Mouse (Mus musculus): Measurements from ENCODE around the gene Rcor1. TPM values are rescaled to one million over a fixed set of nuclear protein-coding genes. Genes with fewer than 3 reads are reported as not detected.

The Rcor1 gene
- 10 to 100 TPM; 17.6 to 19.2 TPM for total RNA-seq (2021)
- long read RNA-seq, experiment 1, full-length matches to known transcripts, result 3 of 11 reads
- long read RNA-seq, experiment 1, partial matches to known transcripts, result 1 of 11 reads
- long read RNA-seq, experiment 1, other reads (novel, unspliced or antisense), result 7 of 11 reads
- long read RNA-seq, experiment 2, full-length matches to known transcripts, result 4 of 12 reads
- long read RNA-seq, experiment 2, partial matches to known transcripts, result 3 of 12 reads
- long read RNA-seq, experiment 2, other reads (novel, unspliced or antisense), result 5 of 12 reads

DNA sequence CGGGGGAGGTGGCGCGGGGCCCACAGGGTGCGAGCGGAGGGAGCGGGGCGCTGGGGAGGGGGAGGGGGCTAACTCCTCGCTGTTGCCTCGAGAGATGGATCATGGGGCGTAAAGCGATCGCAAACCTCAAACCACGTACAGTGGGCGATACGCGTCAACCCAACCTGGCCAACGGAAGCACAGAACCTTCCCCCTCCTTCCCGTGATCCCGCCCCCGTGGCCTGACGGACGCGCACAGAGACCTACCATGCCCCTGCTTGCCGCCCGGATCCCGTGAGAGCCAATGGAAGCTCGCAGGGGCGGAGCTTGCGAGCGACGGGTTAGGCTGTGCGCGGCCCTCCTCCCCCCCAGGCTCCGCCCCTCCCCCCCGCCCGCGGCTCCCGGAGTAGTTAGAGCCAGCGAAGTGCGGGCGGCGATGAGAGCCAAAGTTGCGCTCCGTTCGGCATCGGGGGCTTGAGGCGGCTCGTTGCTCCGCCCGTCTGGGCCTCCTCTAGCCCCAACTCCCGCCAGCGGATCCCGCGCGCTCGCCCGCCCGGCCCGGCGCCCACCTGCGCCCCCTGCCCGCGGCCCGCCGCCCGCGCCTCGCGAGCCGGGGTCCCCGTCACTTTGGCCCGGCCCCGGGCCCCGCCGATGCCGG lies at the start of gene Rcor1:
TSS of gene Rcor1 (plus strand) at position 376 of the 637 bp plus-strand sequence.
- DNase-seq (ENCODE audit: low spot score in 2 of 2), result peak; percentile 99

DNA sequence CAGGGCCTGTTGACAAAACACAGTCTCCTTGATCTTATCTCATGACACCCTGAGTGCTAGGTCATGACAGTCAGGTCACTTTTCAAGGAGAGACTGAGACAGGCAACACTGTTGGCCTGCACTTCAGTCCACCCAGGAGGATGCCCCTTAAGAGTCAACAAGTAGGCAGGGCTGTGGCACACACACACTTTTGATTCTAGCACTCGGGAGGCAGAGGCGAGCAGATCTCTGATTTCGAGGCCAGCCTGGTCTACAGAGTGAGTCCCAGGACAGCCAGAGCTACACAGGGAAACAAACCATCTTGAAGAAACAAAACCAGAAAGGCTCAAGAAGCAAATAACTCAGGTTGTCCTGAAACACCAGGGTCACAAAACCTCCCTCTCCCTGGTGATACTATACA lies 49.7 kb upstream of the Rcor1 start:
- no peak for DNase-seq (ENCODE audit: low spot score in 2 of 2)

DNA sequence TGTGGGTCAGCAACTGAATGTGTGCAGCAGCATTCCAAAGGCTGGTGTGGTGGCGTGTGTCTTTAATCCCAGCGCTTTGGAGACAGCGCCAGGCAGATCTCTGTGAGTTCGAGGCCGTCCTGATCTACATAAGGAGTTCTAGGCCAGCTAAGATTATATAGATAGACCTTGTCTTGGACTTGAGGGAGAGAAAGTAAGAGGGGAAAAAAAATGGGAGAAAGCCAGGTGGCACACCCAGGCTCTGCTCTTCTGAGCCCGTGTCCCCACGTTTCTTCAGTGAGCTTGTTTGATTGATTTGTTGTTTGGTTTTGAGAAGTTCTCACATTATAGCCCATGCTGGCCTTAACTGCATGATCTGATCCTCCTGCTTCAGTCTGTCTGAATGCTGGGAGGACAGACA lies 48.7 kb upstream of the Rcor1 start:
- DNase-seq (ENCODE audit: low spot score in 2 of 2), result no peak

DNA sequence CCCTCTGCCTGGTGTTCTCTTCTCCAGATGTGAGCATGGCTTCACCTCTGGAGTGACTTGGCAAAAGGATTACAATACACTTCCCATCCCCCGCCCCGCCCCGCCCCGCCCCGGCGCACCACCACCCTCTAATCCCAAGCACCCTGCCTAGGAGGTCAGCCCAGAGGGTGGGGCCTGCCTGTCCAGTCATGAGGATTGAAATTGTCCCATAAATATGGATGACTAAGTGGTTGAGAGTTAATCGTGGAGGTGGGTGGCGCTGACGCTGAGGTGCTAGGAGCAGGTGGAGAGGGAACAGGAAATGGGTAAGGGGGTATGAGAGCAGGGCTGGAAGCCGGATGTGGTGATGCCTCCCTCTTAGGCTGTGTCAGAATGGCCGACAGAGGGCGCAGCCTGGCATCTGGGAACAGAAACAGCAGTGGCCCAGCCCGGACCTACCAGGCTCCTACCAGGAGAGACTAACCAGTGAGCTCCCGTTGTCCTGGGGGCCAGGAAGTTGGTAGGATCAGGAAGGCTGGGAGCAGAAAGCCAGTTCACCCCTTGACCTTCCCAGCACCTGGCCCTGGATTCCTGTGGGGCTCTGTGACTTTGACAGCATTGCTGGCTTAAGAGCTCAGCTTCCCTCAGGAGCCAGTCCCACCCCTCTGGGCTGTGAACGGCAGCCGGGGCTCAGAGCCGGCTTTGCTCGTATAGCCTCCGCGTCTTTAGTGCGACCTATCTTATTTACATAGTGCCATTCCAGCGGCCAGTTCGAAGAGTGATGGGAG lies 47.6 kb upstream of the Rcor1 start:
- DNase-seq (ENCODE audit: low spot score in 2 of 2), result peak; percentile 34 to 36

DNA sequence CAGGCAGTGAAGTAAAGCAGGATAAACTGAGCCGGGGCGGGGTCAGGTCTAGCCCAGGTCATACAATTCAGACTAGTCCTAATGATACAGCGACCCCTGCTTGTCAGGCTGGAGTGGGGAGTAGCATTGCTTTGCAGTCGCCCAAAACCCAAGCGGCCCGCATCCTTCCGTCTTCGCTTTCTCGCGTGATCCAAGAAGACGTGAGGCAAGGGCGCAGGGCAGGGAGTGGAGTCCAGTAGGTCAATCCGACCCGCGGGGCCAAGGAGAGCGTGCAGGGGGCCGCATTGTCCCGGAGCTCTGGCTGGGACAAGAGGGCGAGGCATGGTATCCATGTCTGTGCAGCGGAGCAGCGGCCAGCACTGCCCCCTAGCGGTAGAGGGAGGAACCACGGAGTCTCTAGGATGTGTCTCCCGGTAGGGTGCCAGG lies 47.0 kb upstream of the Rcor1 start:
- peak; percentile 89 to 94 for DNase-seq (ENCODE audit: low spot score in 2 of 2)

DNA sequence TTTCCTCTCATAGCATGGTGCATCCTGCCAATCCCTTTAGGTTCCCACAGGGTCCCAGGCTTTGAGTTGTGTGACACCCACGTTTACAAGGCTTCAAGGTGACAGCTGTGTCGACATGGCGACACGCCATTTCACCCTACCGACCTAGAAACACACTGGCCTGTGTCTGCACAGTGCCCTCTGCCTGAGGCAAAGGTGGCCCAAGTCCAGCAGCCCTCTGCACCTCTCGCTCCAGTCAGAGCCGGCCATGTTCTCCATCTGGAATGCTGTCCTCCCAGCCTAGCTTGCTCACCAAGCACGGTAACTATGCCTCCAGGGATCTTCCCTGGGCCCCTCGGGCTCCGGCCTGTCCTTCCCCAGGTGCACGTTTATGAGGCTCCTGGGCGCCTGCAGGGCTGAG lies 46.4 kb upstream of the Rcor1 start:
- DNase-seq (ENCODE audit: low spot score in 2 of 2), result no peak

DNA sequence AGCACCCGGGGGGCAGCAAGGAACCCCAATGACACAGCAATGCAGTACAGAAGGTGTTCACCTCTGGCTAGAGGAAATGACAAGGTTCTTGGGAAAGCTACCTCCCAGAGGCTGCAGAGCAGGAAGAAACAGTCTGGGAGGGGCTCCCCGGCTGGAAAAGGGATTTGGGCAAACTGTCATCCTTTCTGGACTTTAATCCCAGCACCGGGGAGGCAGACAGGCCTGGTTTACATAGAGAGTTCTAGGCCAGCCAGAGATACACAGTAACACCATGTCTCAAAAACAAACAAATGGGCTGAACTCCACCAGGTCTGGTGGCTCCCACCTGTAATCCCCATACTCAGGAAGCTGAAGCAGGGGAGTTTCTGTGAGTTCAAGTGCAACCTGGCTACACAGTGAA lies 45.9 kb upstream of the Rcor1 start:
- no peak for DNase-seq (ENCODE audit: low spot score in 2 of 2)

DNA sequence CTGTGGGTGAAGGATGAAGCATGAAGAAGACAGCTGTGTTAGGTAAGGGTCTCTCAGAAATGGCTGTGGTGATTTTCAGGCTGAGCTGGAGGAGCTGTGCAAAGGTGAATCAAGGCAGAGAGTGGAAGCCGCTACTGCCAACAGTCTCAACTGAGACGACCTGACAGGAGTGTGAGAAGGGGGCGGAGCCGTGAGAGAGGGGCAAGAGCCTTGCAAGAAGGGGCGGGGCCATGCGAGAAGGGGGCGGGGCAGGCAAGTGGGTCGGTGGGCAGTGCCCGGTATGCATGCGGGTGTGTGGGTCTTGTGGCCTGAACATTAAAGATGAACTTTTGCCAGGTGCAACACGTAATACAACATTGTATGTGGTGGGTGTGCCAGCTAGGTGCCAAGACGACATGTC lies 44.5 kb upstream of the Rcor1 start:
- DNase-seq (ENCODE audit: low spot score in 2 of 2), result no peak

DNA sequence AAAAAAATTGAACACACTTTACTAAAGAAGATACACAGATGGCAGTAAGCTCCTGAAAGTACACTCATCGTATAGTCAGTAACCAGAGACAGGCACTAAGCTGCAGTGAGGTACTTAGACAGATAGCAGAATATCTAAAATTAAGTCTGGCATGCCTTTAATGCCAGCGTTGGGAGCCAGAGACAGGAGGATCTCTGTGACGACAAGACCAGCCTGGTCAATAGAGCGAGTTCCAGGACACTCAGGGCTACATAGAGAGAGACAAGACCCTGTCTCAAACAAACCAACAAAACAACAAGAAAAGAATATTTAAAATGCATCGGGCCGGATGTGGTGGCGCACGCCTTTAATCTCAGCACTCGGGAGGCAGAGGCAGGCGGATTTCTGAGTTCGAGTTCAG lies 41.1 kb upstream of the Rcor1 start:
- DNase-seq (ENCODE audit: low spot score in 2 of 2), result no peak

DNA sequence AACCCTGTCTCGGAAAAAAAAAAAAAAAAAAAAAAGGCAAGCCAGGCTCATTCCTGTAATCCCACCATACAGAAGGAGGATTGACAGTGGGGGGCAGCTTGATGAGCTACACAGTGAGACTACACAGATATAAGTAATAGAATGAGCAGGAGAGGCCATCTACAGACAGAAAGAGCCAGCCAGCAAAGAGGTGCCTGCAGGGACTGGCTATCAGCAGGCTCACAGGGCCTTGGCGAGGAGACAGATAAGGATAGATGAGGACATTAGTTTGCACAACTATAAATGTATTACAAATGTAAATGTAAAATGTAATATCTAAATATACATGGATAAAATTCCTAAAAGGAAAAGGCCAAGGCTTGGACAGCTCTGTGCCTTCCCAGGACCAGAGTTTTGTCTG lies 39.3 kb upstream of the Rcor1 start:
- no peak for DNase-seq (ENCODE audit: low spot score in 2 of 2)

DNA sequence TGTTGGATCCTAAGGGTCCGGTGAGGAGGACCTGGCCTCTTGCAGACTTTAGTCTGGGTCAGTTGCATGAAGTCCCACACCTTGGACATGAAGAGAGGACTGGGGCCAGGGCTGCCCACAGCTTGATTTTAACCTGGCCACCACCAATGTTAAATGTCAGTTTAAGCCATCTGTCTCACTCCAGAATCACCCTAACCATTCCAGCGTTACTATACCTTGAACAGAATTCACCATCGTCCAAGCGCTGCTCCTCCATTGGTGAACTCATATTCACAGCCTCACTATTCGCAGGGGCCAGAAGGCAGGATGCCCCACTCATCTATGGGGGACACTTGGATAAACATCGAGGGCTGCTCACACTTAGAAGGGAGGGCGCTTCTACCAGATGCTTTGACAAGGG lies 38.2 kb upstream of the Rcor1 start:
- no peak for DNase-seq (ENCODE audit: low spot score in 2 of 2)

DNA sequence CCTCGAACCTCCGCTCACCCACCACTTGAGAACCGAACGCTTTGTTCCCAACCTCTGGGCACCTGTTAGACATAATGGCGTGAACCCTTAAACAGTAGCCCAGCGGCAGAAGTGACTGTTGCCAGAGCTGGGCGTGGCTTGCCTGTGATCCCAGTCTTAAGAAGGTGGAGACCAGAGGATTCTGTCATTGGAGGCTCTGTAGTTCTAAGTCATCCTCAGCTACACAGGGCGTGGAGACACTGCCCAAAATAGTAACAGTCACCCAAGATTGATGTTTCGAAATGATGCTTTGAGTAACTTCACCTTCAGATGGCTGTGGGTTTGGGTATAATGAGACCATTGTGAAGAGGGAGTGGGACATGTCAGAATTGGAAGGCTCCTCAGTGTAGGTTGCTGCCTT lies 35.0 kb upstream of the Rcor1 start:
- no peak for DNase-seq (ENCODE audit: low spot score in 2 of 2)

DNA sequence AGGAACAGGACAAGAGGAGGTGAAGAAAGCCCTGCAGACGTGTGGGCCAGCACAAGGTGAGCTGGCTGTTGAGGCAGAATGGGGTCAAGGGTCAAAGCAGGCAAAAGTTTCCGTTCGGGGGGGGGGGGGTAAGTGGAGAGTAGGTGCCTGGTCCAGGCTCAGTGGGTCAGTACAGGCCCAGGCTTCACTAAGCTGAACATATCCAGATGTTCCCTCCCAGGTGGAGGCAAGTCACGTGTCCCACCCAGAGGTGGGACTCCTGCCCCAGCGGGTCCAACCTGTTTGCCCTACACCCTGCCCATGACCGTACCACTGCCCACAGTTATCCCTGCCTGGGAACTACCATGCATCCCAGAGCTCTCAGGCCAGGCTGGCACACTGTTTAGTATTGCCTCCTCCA lies 33.3 kb upstream of the Rcor1 start:
- no peak for DNase-seq (ENCODE audit: low spot score in 2 of 2)

DNA sequence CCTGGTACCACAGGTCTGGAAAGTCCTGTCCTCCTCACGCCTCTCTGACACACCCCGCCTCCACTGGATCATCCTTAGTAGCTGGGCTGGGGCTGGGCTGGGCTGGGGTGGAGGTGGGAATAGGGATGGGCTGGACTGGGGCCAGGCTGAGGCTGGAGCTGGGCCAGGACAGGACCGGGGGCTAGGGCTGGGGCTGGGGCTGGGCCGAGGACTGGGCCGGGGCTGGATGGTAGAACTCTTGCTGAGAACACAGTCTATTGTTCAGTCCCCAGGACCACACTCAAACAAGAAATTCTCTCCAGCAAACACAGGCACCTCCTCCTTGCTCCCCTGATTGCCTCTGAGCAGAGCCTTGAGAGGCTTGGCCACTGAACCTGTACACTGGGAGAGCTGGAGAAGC lies 32.8 kb upstream of the Rcor1 start:
- no peak for DNase-seq (ENCODE audit: low spot score in 2 of 2)

DNA sequence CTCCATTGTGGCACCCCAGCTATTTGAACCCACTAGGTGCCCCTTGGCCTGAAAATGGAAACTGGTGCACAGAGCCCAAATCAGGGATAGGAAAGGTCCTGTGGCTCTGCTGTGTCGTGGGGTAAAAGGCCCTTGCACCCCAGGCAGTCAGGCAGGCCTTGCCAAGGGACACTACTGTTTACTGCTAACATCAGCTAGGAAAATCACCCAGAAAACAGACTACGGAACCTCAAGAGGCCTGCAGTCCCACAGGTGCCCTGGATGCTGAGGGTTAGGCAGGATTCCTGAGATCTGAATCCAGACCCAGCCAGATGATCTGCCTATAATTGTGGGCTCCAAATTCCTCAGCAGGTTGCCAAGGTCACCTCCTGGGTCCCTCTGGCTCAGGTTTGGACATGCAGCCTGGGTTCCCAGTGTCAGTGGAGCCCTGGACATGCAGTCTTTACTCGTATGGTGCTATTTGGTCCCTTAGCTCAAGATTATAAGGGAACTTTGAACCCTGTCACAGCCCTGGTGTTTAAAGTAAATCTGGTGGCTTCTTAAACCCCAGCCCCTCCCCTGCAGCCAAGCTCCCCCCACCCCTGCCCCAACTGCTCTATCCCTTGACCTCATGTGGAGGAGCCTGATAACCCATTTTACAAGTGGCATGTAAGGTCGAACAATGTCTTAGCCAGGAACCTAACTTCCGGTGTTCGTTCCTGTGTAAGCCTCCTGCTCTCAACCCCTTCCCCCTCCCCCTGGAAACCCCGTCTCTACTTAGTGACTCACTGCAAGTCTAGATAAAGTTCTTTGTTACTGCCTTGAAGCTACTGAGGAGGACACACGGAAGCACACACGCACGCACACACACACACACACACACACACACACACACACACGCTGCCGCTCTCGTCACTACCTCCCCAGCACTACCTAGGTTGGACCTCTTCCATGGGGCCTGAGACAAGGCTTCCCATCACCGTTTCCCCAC lies 31.7 kb upstream of the Rcor1 start:
- no peak for DNase-seq (ENCODE audit: low spot score in 2 of 2)

DNA sequence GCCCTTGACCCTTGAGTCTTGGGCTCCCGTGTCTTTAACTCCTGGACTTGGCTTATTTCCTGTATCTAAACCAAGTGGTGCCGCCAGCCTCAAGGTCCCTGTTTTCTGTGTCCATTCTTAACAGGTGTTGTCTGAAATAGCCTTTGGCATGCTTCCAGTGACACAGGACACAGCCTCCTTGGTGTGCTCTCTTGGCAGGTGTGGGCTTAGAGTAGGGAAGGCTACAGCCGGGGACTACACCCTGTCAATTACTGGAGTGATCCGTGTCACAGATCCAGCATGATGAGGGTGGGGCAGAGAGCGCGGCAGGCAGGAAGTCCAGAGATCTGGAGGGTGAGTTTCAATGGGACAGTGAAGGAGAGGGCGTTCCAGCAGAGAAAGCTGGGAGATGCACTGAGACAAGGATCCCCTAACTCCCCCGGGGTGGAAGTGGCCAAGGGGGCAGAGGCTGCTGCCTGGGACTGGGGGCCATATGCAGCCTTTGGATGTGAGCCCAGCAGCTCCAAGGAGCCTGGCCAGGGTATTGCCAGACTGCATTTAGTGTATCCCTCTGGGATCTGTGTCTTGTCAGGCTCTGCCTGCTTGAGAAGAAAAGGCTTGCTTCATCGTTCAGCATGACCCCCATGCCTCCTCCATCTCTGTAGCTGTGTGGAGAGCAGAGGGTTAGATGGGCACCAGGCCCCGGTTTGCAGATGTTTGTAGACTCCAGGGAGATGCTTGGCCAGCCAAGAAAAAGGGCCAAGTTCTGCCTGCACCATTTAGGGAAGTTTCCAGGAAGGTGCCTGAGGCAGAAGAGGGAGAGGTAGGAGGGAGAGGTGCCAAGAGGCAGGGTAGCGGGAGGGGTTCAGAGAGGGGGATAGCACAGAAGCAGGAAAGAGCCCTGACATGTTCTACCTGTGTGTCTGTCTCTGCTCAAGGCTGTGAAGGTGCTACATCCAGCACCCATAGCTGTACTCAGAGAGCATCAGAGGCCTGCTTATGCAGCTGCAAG lies 30.4 kb upstream of the Rcor1 start:
- DNase-seq (ENCODE audit: low spot score in 2 of 2), result no peak

DNA sequence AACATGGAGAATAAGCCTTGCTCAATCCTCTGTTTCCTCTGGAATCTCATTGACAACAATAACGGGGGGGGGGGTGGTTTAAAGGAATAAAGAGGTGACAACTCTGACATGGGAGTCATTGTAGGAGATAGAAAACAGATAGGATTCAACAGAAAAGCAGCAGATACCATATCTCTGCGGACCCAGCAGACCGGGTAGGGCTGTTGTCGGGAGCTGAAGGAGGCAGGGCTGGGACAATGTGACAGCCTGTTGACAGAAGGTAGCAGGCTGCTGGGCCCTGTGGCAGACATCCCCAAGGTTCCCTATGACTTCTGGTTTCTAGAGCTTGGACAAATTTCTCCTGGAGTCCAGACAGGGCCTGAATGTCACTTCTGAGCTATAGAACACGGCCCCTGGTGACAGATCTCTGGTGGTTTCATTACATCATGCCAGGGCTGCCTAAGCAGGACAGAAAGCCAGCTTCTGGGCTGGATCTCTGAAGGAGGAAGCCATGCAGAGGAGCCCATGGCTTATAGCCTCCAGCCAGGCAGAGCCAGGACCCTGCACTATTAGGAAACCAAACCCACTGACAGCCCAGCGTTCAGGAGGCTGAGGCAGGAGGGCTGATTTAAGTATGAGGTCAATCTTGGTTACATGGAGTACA lies 29.4 kb upstream of the Rcor1 start:
- DNase-seq (ENCODE audit: low spot score in 2 of 2), result no peak

DNA sequence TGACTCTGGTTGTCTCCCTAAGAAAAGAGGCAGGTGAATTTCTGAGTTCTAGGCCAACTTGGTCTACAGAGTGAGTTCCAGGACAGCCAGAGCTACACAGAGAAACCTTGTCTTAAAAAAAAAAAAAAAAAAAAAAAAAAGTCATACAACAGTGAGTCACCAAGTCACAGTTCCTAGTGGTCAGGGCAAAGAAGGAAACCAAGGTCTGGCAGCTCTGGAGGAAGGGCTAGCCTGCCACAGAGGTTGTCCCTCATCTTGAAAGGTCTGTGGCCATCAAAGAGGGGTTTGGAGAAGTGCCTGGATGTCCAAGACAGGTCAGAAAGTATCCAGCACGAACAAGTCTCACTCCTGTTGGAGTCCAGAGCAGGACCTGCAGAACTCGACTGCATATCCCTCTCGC lies 22.3 kb upstream of the Rcor1 start:
- no peak for DNase-seq (ENCODE audit: low spot score in 2 of 2)

DNA sequence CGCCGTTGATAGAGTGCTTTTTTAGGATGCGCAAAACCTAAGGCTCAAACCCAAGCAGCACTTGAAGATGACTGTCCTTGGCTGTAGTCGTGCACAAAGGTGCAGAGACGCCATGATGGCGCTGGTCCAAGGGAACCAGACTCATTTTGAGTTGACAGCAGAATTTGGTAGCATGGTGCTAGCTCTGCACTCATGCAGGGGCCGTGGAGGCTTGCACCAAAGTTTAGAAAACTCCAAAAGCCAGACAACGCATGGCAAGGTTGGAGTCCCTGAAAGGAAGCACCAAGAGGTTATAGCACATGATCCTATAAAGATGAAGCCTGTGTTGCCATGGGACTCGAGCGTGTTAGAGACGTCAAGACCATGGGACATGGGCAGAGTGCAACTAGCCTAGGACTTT lies 21.1 kb upstream of the Rcor1 start:
- no peak for DNase-seq (ENCODE audit: low spot score in 2 of 2)

DNA sequence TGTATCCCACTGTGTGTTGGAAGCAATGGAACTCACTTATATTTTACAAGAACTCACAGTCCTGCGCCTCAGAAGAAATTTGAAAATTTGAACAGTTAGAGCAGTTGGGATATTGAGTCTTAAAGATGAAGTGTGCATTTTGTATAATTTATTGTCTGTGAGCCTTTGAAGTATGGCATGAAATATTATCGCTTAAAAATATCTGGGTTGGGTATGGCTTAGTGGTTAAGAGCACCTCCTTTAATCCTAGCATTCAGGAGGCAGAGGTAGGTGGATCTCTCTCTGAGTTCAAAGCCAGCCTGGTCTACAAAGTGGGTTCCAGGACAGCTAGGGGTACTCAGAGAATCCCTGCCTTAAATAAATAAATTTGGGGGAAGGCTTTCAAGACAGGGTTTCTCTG lies 20.1 kb upstream of the Rcor1 start:
- DNase-seq (ENCODE audit: low spot score in 2 of 2), result no peak
